Mouse (Mus musculus) cortical plate, adult 2 months (tissue): Measurements from ENCODE around the gene Rpl18.

Experiments used
- CTCF ChIP-seq: fragments of 200-500 bp; IDR thresholded peaks from 2 replicates; pipeline ENCODE4 v1.5.1; 2011; ENCODE audit warnings: mild to moderate bottlenecking, control low read depth, low read length; ENCODE audit not compliant: insufficient read depth; ENCODE audit errors: extremely low read depth
- POLR2A ChIP-seq: fragments of 200-500 bp; IDR thresholded peaks from 2 replicates; pipeline ENCODE4 v1.6.1; 2011; ENCODE audit warnings: mild to moderate bottlenecking, low read length, control low read depth; ENCODE audit not compliant: insufficient read depth; ENCODE audit errors: extremely low read depth

DNA sequence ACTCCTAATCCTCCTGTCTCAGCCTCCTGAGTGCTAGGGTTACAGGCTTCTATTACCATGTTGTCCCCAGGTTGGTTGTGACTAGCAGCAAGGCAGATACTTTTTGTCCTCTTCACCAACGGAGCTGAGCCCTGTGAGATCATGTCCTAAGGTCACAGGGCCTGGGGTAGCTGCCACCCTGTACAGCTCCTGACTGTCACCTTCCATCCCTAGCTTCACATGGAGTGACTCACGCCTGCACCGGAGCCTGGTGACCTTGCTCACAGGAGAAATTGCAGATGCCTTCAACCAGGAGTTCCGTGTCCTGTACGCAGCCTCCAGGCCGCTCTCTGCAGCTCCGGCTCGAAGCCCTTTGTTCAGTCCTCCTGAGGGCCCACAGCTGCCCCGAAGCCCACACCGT lies 11.2 kb downstream of the Rpl18 start:
- no peak for TF ChIP-seq POLR2A
- no peak for TF ChIP-seq CTCF
